Mouse (Mus musculus) lung, adult 2 months (tissue): ENCODE measurements around the gene Fastk. TPM values are rescaled to one million over a fixed set of nuclear protein-coding genes. Genes with fewer than 3 reads are reported as not detected.
"Not testable (repeated sequence)": the region's sequence is repeated elsewhere in the genome, so short reads cannot be mapped to it uniquely, and the experiment has no call there.

Source experiments
- DNase-seq: peaks from one replicate; pipeline ENCODE4 v3.0.0; 2022
- H3K4me1 ChIP-seq: fragments of 200-500 bp; 2 replicates; pipeline ENCODE4 v1.6.1; 2011; ENCODE audit warnings: low read length; ENCODE audit not compliant: control insufficient read depth, insufficient read depth
- H3K4me3 ChIP-seq: fragments of 200-500 bp; replicated peaks from 2 replicates; pipeline ENCODE3; 2011; ENCODE audit warnings: low read depth, mild to moderate bottlenecking, control low read depth, low read length; ENCODE audit errors: extremely low read depth
- CTCF ChIP-seq: fragments of 200-500 bp; IDR thresholded peaks from 2 replicates; pipeline ENCODE4 v1.5.1; 2011; ENCODE audit warnings: mild to moderate bottlenecking, low read length, control low read depth; ENCODE audit not compliant: insufficient read depth
- POLR2A ChIP-seq: fragments of 200-500 bp; IDR thresholded peaks from 2 replicates; pipeline ENCODE4 v1.6.1; 2011; ENCODE audit warnings: low read depth, mild to moderate bottlenecking, control low read depth, low read length, borderline replicate concordance; ENCODE audit errors: extremely low read depth
- WGBS: fragments of 180-500 bp; shearing (Covaris S2); methylation state at CpG from one replicate; pipeline ENCODE4 v1.1.7; 2018; 5-methylcytosine and 5-hydroxymethylcytosine counted together
- polyA plus RNA-seq: library from polyadenylated mRNA; depleted of rRNA; stranded (reverse); fragments of >200 nt; gene quantifications from 2 replicates; pipeline ENCODE4 v1.2.3, GENCODE M21; 2012

The Fastk gene
- polyA plus RNA-seq, 1 experiment, result 234 TPM

DNA sequence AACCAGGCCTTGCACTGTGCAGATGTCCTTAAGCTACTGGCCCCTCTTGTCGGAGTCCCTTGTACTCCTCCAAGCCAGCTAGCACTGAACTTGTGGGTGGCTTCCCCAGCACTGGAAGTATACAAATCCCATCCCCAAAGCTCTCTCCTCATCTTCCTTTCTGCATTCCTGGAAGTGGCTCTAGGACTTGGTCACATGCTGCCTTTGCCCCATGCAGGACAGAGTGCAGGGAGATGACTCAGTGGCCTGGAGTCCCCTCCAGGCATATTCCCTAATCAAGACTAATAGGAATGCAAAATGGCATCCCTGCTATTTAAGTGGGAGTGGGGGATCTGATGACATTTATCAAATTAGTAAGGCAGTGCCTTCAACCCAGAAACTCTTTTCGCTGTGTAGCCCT is 33.0 kb downstream of the Fastk start:
- 88% methylated on average over 2 of the region's 2 CpGs for WGBS
- no peak overlapping the region for H3K4me3 ChIP-seq
- TF ChIP-seq CTCF (no peak), POLR2A (no peak)
- no peaks in the 10 kb centered on the region; the same call in 1 of the 2 replicates for H3K4me1 ChIP-seq
- no peak for DNase-seq

DNA sequence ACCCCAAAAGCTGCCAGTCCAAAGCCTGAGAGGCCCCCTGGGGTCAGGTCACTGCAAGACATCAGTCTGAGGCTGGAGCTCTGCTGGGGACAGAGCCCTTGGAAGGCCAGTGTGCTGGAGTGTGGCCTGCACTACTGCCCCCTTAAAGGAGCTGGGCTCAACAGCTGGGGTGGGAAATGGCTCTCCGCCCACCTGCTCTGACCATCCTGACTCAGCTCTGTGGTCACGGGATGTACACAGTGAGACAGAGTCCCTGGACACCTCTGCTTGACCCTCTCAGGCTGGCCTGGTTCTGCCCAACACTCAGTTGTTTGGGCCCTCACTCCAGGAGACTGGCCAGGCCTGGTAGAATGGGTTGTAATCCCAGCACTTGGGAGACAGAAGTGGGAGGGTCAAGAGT is 35.6 kb downstream of the Fastk start:
- no peak overlapping the region for H3K4me3 ChIP-seq
- 83% methylated on average over 2 of the region's 2 CpGs for WGBS
- no peak for DNase-seq
- TF ChIP-seq CTCF (no peak), POLR2A (no peak)
- H3K4me1 ChIP-seq, result no peaks in the 10 kb centered on the region

DNA sequence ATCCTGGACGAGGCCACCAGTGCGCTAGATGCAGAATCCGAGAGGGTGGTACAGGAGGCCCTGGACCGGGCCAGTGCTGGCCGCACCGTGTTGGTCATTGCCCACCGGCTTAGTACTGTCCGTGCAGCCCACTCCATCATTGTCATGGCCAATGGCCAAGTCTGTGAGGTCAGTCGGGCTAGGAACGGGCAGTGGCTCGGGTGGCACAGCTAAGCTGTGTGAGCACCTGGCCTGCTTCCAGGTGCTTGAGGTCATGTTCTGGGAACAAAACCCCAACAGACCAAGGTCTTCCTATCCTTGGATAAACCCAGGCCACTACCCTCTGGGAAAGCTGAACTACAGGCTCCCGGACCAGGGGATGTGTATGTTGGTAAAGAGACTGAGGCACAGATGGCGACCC is 36.4 kb downstream of the Fastk start:
- Histone ChIP-seq H3K4me3 (no peak overlapping the region), H3K4me1 (no peaks in the 10 kb centered on the region)
- no peak for DNase-seq
- WGBS, result 74% methylated on average over 13 of the region's 13 CpGs
- TF ChIP-seq CTCF, result no peak
- no peak for TF ChIP-seq POLR2A

DNA sequence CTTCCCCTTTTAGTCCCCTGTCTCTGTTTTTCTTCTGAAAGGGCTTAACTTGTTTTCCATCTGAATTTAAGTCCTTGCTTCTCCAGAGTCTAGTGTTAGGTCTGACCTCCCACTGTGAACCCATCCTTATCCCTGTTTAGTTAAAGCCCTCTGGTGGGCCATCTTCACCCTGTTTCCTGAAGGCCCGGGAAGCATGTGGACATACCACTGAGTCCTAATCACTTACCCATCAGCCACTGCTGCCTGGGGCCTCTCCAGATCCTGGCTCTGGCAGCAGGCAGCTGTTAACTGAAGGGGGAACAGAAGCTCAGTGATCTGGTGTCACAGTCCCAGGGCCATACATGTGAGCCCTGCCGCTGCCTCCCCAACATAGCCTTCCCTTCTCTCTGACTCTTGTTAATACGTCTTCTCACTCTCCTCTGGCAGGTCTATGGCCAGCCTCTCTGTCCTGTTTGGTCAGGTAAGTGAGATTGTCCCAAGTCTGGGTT is 39.7 kb downstream of the Fastk start:
- TF ChIP-seq CTCF, result no peak
- 72% methylated on average over 3 of the region's 3 CpGs for WGBS
- no peak overlapping the region for H3K4me3 ChIP-seq
- DNase-seq, result no peak
- H3K4me1 ChIP-seq, result no peaks in the 10 kb centered on the region

DNA sequence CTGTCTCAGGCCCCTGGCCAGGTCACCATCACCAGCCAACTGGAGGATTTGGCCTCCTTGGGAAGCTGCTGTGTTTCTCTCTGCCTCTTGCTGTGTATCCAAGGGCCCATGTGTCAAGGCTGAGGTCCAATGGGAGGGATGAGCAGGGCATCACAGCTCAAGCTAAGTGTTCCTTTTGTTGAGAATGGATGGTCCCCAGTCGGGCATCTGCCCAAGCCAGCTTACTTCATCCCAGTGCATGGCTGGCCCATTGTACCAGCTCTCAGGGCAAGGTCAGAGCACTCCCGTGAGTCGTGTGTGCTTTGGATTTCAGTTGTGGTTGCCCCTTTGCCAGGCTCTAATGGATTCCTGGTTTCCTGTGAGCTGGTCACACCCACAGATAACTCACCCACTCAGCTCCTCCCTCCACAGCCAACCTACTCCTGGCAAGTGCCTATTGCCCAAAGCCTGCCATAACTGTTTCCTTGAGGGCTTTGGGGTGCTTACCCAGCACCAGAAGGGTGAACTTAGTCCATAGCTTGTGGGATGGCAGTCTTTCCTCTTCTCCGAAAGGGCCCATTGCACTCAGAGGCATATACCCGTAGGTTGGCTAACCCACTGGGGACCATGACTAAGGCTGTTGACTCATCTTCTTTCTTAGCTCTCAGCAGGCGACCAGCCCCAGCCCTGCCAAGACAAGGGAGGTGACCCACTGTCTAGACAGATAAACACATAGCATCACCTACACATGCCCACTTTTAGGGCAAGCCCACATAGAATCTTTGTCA is 40.3 kb downstream of the Fastk start:
- Histone ChIP-seq H3K4me3 (no peak overlapping the region), H3K4me1 (no peaks in the 10 kb centered on the region)
- no peak for DNase-seq
- no peak for TF ChIP-seq POLR2A
- TF ChIP-seq CTCF, result no peak
- WGBS, result 73% methylated on average over 6 of the region's 6 CpGs

DNA sequence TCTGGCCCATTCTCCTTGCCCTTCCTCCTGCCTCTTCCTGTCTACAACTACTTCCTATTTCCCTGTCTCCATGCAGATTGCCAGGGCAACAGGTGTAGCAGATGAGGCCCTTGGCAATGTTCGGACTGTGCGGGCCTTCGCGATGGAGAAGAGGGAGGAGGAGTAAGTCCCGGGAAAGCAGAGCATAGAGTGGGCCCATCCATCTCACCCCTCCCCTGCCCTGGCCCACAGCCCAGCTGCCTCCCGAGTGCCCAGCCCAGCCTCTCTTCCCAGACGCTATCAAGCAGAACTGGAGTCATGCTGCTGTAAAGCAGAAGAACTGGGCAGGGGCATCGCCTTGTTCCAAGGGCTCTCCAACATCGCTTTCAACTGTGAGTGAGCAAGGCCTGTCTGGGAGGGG is 43.1 kb downstream of the Fastk start:
- 68% methylated on average over 9 of the region's 9 CpGs for WGBS
- no peak for DNase-seq
- Histone ChIP-seq H3K4me1 (no peaks in the 10 kb centered on the region), H3K4me3 (no peak overlapping the region)
- TF ChIP-seq CTCF (no peak), POLR2A (no peak)

DNA sequence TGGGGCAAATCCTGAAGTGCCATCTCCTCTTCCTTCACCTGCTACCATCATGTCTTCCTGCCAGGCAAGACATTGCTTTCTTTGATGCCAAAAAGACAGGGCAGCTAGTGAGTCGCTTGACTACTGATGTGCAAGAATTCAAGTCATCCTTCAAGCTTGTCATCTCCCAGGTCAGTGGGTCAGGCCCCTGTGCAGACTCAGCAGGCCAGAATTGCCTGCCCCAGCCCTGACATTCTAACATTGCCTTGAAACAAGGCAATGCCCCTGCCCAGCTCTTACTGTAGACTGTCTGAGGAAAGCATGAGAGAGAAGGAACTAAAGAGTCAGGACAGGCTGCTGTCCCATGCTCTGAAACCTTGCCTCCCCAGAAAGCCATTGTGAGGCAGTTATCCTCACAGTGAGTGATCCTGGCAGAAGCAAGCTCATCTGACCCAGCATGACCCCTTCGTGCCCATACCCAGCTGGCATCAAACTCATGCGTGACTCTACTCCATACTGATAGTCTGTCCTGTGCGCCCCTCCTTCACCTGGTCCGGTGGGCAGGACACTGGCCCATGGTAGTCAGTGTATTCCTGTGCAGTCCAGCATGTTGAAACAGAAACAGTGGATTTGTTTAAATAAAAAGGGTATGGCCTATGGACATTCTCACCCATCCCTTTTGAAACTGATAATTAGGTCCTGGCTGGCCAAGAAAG is 44.0 kb downstream of the Fastk start:
- TF ChIP-seq CTCF, result no peak
- TF ChIP-seq POLR2A, result no peak
- Histone ChIP-seq H3K4me3 (no peak overlapping the region), H3K4me1 (no peaks in the 10 kb centered on the region)
- no peak for DNase-seq
- WGBS, result 89% methylated on average over 5 of the region's 5 CpGs

DNA sequence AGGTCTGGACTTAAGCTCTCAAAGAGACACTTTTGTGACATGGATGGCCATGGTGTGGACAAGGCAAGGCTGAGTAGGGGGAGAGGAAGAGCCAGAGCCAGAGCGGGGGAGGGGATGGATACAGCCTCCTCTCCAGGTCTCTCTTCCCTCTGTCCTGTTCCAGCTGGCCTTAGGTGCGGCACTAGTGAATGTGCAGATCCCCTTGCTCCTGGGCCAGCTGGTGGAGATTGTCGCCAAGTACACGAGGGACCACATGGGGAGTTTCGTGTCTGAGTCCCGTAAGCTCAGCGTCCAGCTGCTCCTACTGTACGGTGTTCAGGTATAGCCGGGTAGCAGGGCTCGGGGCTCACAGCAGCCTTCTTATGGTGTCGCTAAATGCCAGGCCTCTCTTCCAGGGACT is 44.7 kb downstream of the Fastk start:
- WGBS, result 92% methylated on average over 11 of the region's 11 CpGs
- DNase-seq, result no peak
- H3K4me3 ChIP-seq, result no peak overlapping the region
- H3K4me1 ChIP-seq, result no peaks in the 10 kb centered on the region
- TF ChIP-seq POLR2A (no peak), CTCF (no peak)

DNA sequence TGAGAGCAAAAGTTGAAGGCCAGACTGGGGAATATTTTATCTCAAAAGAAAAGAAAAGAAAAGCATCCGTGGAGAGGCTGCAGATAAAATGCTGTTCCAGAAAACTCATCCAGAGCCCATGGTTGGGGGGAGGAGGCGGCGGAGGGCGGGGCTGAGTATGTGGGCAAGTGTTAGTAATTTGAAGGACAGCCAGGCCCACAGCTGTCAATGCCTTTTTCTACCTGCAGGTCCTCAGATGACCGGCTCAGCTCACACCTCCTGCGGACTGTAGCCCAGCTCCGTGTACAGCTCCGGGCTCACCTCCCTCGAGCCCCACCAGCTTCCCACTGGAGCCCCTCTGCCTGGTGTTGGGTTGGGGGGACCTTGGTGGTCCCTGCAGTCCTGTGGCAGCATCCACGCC is 45.4 kb downstream of the Fastk start:
- Histone ChIP-seq H3K4me1 (peaks cover 2% of the 10 kb centered on the region; the same call in 1 of the 2 replicates), H3K4me3 (no peak overlapping the region)
- 87% methylated on average over 10 of the region's 10 CpGs for WGBS
- no peak for DNase-seq
- TF ChIP-seq POLR2A (no peak), CTCF (no peak)

DNA sequence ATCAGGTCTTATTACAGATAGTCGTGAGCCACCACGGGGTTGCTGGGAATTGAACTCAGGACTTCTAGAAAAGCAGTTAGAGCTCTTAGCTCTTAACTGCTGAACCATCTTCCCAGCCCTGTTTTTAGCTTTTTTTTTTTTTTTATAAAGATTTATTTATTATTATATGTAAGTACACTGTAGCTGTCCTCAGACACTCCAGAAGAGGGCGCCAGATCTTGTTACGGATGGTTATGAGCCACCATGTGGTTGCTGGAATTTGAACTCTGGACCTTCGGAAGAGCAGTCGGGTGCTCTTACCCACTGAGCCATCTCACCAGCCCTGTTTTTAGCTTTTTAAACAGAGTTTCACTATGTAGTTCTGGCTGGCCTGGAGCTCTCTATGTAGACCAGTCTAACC is 48.8 kb downstream of the Fastk start:
- 90% methylated on average over 6 of the region's 6 CpGs for WGBS
- H3K4me1 ChIP-seq, result not testable (repeated sequence)

More for the DNA sequence above, 48.8 kb downstream of the Fastk start:
- not testable (repeated sequence) for H3K4me3 ChIP-seq, DNase-seq
